Mouse (Mus musculus): ENCODE results near the gene Tmem121.

- no peak for TF ChIP-seq CHD2 (IDR thresholded peaks at IDR 0.05; ENCODE audit: low read depth, low read length)
- no peak for TF ChIP-seq ZC3H11A (IDR thresholded peaks at IDR 0.05; ENCODE audit: borderline replicate concordance, low read depth, low read length)
- no peak for TF ChIP-seq MAFK (IDR thresholded peaks at IDR 0.05; ENCODE audit: insufficient read depth, low read depth, low read length)
- no peak for TF ChIP-seq ZNF384 (IDR thresholded peaks at IDR 0.05; ENCODE audit: low read depth, low read length)
- TF ChIP-seq HCFC1 (IDR thresholded peaks at IDR 0.05; ENCODE audit: borderline replicate concordance, insufficient read depth, low read length): no peak
Observed at GRCm38 (mm10) chr12:113141531-113141973, 44.2 kb upstream of the Tmem121 start.
